Mouse (Mus musculus) lung, adult 2 months (tissue): Measurements from ENCODE around the gene St6galnac6. TPM values are rescaled to one million over a fixed set of nuclear protein-coding genes. Genes with fewer than 3 reads are reported as not detected.

ENCODE experiments used
- DNase-seq: peaks from one replicate; pipeline ENCODE4 v3.0.0; 2022
- H3K4me1 ChIP-seq: fragments of 200-500 bp; 2 replicates; pipeline ENCODE4 v1.6.1; 2011; ENCODE audit warnings: low read length; ENCODE audit not compliant: control insufficient read depth, insufficient read depth
- H3K4me3 ChIP-seq: fragments of 200-500 bp; replicated peaks from 2 replicates; pipeline ENCODE3; 2011; ENCODE audit warnings: low read depth, mild to moderate bottlenecking, control low read depth, low read length; ENCODE audit errors: extremely low read depth
- CTCF ChIP-seq: fragments of 200-500 bp; IDR thresholded peaks from 2 replicates; pipeline ENCODE4 v1.5.1; 2011; ENCODE audit warnings: mild to moderate bottlenecking, low read length, control low read depth; ENCODE audit not compliant: insufficient read depth
- POLR2A ChIP-seq: fragments of 200-500 bp; IDR thresholded peaks from 2 replicates; pipeline ENCODE4 v1.6.1; 2011; ENCODE audit warnings: low read depth, mild to moderate bottlenecking, control low read depth, low read length, borderline replicate concordance; ENCODE audit errors: extremely low read depth
- WGBS: fragments of 180-500 bp; shearing (Covaris S2); methylation state at CpG from one replicate; pipeline ENCODE4 v1.1.7; 2018; 5-methylcytosine and 5-hydroxymethylcytosine counted together
- polyA plus RNA-seq: library from polyadenylated mRNA; depleted of rRNA; stranded (reverse); fragments of >200 nt; gene quantifications from 2 replicates; pipeline ENCODE4 v1.2.3, GENCODE M21; 2012; rRNA removed

The St6galnac6 gene
- polyA plus RNA-seq, result 59.0 and 59.8 TPM in 2 replicates

DNA sequence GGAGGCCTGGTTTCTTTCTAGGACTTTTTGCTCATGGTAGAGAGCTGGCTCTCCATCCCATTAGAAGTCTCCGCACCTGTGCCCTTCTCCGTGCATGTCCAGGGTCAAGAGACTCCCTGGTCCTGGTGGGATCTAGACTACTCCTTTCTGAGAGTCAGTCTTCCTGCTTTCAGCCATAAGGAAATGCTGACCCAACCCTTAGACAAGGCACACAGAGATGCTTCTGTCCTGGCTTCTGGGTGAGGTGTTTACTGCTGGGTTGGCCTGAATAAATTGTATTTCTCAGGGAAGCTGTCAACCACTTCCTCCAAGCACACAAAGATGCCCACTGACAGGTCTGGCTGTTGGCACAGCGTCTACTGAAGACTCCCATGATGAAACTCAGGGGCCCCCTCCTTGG lies at the start of gene St6galnac6:
Gene St6galnac6 (plus strand): TSS at position 301 of the 400 bp plus-strand sequence.
- H3K4me1 ChIP-seq, result peaks cover 6% of the 10 kb centered on the region
- TF ChIP-seq POLR2A (no peak), CTCF (no peak)
- DNase-seq, result no peak
- 90% methylated on average over 3 of the region's 3 CpGs for WGBS
- no peak within 1 kb of the TSS for H3K4me3 ChIP-seq

DNA sequence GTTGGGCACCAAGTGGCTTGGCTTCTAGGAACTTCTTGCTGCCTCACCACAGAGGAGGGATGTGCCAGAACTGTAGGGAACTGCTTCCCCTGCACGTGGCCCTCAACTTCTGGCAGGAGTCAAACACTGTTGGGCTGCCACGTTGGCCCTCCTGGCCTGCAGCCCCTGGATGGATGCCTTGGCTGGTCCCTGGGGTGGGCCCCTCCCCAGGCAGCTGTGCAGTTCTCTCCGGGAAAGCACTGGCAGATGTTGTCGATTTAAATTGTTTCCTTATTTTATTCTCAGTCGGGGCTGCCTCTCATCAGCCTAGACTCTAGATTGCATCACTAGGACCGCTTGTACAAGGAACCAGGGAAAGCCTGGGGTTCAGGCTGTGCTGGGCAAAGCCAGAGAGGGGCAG lies 49.7 kb upstream of the St6galnac6 start:
- WGBS, result 34% methylated on average over 6 of the region's 6 CpGs
- H3K4me3 ChIP-seq, result no peak overlapping the region
- no peak for DNase-seq
- TF ChIP-seq CTCF (no peak), POLR2A (no peak)
- H3K4me1 ChIP-seq, result peaks cover 11% of the 10 kb centered on the region

DNA sequence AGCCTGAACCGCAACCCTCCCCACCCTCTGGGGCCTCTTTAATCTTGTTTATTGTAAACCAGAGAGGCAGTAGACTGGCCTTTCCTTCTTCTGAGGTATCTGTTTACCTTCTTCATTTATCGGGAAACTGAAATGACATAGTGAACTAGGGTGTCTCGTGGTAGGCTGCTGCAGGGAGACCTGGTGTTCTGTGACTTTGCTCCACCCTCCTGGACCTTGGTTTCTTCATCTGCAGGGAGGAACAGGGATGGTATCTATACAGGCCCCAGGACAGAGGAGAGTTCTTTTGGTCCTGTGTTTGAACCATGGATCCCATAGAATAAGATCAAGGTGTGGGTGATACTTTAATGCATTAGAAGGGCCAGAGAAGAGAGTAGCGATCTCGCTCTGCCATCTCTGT lies 48.3 kb upstream of the St6galnac6 start:
- peaks cover 11% of the 10 kb centered on the region for H3K4me1 ChIP-seq
- 71% methylated on average over 5 of the region's 5 CpGs for WGBS
- no peak for TF ChIP-seq POLR2A
- no peak for TF ChIP-seq CTCF
- H3K4me3 ChIP-seq, result no peak overlapping the region
- no peak for DNase-seq

DNA sequence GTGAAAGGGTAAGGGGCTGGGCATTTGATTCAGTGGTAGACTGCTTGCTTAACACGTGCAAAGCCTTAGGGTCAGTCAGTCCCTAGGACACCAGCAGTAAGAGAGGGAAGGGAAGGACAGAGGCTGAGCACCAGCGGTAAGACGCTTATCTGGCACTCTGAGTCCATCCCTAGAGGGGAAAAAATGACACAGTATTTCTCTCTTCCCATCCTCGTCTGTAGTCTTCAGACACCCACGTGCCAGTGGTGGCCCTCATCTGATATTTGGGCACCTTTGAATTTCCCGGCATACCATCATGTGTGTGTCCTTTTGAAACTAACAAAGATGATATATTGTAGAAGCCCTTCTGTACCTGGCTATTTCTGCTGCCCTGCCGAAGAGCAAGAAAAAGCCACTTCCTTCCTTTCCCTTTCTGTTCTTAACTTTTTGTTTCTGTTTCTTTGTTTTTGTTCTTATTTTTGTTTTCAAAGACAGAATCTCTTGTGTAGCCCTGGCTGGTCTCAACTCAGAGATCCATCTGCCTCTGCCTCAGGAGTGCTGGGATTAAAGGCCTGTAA lies 45.8 kb upstream of the St6galnac6 start:
- no peak for TF ChIP-seq POLR2A
- TF ChIP-seq CTCF, result no peak
- H3K4me1 ChIP-seq, result peaks cover 6% of the 10 kb centered on the region
- 59% methylated on average over 7 of the region's 7 CpGs for WGBS
- DNase-seq, result no peak
- no peak overlapping the region for H3K4me3 ChIP-seq

DNA sequence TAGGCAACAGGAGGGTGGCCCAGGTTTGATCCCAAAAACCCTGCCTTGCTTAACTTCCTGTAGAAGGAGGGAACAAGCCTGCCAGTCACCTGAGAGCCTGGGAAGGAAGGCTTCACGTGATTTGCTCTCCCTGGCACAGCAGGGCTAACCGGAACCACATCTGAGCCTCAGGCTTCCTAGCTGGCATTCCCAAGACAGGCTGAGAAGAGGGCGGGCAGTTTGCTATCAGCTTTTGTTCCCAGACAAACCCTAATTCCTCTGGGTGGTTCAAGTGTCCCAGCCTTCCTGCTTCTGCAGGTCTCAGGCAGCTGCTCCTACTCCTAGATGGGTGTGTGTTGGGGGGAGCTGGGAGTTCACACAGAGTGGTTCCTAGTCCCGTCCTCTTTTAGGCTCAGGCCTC lies 44.0 kb upstream of the St6galnac6 start:
- Histone ChIP-seq H3K4me3 (no peak overlapping the region), H3K4me1 (no peaks in the 10 kb centered on the region; the same call in none of the 2 replicates)
- no peak for TF ChIP-seq CTCF
- no peak for TF ChIP-seq POLR2A
- peak; percentile 46 for DNase-seq
- 39% methylated on average over 4 of the region's 4 CpGs for WGBS

DNA sequence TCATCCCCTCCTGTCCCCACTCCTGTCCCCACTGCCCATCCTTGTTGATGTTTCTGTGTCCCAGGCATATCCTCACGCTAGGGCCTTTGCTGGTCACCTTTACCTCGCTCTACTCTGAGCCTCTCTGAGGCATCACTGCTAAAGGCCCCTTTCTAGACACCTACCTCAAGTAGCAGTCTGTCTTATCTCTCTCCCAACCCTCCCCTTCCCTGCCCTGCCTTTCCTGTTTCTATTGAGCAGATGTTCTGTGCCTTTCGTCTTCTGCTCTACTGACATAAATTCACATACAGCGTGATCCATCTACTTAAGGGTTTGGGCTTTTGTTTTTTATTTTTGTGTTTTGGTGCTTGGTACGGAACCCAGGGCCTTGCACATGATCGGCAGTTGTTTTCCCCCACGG lies 43.5 kb upstream of the St6galnac6 start:
- Histone ChIP-seq H3K4me3 (no peak overlapping the region), H3K4me1 (no peaks in the 10 kb centered on the region; the same call in none of the 2 replicates)
- no peak for TF ChIP-seq CTCF
- no peak for TF ChIP-seq POLR2A
- WGBS, result 69% methylated on average over 7 of the region's 7 CpGs
- DNase-seq, result no peak

DNA sequence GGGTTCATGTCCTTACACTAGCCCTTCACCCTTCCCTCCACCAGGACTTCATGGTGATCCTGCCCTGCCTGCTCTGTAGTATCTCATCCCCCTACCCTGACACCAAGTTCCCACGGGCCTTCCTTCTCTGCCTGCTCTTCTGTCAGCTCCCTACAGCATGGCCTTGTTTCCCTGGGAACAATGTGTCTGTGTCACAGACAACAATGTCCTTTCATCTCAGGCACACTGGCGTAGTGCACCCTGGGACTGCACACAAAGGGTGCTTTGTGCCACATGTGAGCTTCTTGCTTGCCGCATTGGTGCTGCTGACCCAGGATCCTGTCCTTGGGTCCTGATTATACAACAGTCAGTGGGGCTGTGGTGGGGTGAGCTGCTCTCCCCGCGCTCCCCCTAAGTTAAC lies 39.9 kb upstream of the St6galnac6 start:
- 66% methylated on average over 5 of the region's 5 CpGs for WGBS
- no peaks in the 10 kb centered on the region; the same call in none of the 2 replicates for H3K4me1 ChIP-seq
- TF ChIP-seq CTCF (no peak), POLR2A (no peak)

DNA sequence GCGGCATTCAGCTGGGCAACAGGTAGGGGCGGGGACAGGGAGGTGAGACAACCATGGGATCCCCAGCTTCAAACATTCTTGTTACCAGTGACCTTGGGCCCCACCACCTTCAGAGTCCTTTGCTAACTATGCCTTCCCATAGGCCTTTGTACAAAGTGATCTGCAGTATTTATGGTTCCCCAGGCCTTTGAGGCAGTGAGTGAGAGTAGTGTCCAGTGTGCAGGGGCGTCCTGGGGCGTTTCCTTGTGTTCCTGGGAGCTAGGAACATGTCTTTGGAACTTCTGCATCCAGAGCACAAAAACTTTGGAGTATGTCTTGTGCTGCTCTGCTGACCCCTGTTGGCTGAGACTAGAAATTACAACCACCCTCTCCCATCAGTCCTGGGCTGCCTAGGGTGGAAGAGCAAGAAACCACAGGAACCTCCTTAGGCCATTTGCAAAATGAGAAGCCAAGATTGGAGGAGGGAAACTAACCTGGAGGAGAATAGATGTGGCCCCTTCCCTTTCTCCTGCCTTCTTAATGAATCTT lies 32.9 kb upstream of the St6galnac6 start:
- TF ChIP-seq CTCF, result peak; percentile 92
- TF ChIP-seq POLR2A, result no peak
- 33% methylated on average over 4 of the region's 4 CpGs for WGBS
- Histone ChIP-seq H3K4me3 (no peak overlapping the region), H3K4me1 (peaks cover under 1% of the 10 kb centered on the region; the same call in 1 of the 2 replicates)
- DNase-seq, result peak; percentile 66

More for the DNA sequence above, 39.9 kb upstream of the St6galnac6 start:
- no peak for DNase-seq
- no peak overlapping the region for H3K4me3 ChIP-seq

DNA sequence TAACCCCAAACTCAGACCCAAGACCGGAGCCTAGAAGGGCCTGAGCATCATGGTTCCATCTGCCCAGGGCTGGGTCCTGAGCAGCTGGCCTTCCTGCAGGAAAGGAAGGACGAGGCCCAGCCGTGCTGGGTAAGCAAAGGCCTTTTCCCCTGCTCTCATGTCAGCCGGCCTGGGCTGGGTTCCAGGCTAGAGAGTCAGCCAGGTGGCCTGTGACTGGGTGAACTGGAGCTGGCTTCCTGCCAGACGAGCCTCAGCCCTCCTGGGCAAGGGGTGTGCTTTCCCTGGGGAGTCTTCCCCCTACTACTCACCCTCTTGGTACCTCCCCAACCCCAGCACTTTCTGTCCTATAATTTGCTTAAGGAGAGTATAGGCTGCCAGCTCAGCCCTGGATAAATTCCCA lies 31.4 kb upstream of the St6galnac6 start:
- Histone ChIP-seq H3K4me3 (no peak overlapping the region), H3K4me1 (peaks cover 3% of the 10 kb centered on the region; the same call in 1 of the 2 replicates)
- DNase-seq, result no peak
- TF ChIP-seq CTCF, result no peak
- no peak for TF ChIP-seq POLR2A
- WGBS, result 47% methylated on average over 5 of the region's 5 CpGs

DNA sequence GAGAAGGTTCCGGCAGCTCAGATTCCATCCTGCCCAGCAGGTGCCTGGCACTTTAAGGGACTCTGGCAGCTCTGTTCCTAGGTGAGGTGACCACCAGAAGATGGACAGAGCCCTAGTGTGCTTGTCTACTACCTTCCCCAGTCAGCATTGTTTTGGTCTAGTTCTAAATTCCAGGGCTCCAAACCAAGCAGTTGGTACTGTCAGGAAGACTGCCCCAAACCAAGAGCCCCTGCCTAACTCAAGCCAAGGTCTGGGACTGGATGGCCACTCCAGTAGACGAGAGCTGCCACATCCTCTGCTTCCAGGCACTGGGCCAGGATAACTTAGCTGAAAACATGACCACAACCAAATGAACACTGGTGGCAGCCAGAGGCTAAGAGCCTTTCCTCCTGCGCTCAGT lies 30.6 kb upstream of the St6galnac6 start:
- Histone ChIP-seq H3K4me1 (peaks cover 3% of the 10 kb centered on the region; the same call in 1 of the 2 replicates), H3K4me3 (no peak overlapping the region)
- no peak for DNase-seq
- TF ChIP-seq POLR2A (no peak), CTCF (no peak)
- WGBS, result 65% methylated on average over 3 of the region's 3 CpGs
